Mouse (Mus musculus) liver, embryonic 14.5 days (tissue): Measurements from ENCODE around the gene Gm17402.

Experiments used
- CTCF ChIP-seq: IDR thresholded peaks from 2 replicates; pipeline ENCODE4 v1.5.1; 2016; ENCODE audit warnings: antibody characterized with exemption, low read depth, control low read depth
- EP300 ChIP-seq: IDR thresholded peaks from 2 replicates; pipeline ENCODE4 v1.6.1; 2016; ENCODE audit warnings: antibody characterized with exemption, low read depth

DNA sequence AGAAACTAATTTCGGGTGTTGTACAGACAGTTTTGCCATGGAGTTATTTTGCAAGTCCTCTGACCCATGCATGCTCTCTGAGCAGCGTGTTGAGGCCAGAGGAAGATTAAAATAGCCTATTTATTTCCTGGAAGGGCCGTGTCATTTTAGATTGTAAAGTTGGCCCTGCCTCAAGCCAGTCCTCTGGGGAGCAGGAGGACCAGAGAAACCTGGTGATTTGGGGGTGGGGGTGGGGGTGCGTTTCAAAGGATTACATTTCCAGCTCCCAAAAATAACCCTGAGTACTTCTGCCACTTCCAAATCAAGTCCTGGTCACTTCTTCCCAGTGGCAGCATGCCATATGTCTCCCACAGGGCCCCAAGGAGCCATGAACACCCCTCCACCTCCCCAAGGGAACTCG lies 2.2 kb downstream of the Gm17402 start:
- TF ChIP-seq EP300: no peak
- no peak for TF ChIP-seq CTCF
